Mouse (Mus musculus) layer of hippocampus, postnatal 10 days (tissue): Measurements from ENCODE around the gene Paqr9. TPM values are rescaled to one million over a fixed set of nuclear protein-coding genes. Genes with fewer than 3 reads are reported as not detected.

Experiments used
- DNase-seq, 2 experiments: peaks; one replicate each; pipeline ENCODE4 v3.0.0; 2021; ENCODE audit warnings: low spot score in 2 of 2
- total RNA-seq, 2 experiments: library from RNA; stranded (reverse); gene quantifications; 2 replicates each; pipeline ENCODE4 v1.2.3; 2021

The Paqr9 gene
- total RNA-seq, 2 experiments from 2014 or later = 42.6 to 47.8 TPM

DNA sequence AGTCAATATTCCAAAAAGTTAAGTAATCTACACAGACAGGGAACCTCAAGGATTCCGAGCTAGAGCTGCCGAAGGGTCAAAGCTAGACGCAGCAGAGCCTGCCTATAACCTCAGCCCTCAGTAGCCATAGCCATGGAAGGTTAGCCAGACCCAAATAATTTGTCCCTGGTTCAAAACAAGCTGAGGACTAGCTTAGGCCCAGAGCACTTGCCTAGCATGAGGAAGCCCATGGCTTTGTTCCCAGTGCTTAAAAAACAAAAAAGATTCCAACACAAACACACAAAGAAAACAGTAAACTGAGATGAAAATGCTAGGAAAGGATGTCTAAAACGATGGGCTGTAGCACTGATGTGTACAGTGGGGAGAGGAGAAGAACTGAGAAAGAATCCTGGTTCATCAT lies 14.7 kb downstream of the Paqr9 start:
- DNase-seq = no peak

DNA sequence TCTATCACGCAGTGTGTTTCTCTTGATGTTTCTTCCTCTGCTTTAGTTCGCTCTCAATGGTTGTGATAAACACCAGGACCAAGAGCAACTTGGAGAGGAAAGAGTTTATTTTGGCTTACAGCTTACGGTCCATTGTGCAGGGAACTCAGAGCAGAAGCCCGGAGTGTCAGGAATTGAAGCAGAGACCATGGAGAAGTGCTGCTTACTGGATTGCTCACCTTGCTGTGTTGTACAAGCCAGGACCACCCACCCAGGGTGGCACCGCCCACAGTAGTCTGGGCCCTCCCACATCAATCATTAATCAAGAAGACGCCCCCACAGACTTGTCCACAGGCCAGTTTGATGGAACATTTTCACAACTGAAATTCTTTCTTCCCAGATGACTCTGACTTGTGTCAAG lies 18.0 kb downstream of the Paqr9 start:
- no peak for DNase-seq

DNA sequence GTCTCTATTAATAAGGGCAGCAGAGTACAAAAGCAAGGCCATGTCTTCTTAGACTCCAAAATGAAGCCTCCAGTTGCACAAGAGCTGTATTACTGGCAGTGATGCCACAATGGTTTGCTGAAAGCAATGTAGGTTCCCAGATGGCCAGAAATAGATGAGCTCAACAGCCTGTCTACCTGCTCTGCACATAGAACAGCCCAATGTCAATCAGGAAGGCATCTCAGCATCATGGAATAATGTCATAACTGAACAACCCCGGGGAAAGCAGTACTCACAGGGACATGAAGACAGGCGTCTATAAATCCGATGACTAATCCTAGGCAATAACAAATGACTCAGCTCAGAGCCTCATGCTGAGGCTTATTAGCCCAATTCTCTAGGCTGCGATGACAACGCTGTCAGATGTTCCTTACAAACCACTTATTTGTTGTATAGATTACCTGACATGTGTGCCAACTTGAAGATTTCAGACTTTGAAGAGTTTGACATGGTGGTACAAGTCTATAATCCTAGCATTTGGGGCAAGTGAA lies 19.0 kb downstream of the Paqr9 start:
- DNase-seq = no peak

DNA sequence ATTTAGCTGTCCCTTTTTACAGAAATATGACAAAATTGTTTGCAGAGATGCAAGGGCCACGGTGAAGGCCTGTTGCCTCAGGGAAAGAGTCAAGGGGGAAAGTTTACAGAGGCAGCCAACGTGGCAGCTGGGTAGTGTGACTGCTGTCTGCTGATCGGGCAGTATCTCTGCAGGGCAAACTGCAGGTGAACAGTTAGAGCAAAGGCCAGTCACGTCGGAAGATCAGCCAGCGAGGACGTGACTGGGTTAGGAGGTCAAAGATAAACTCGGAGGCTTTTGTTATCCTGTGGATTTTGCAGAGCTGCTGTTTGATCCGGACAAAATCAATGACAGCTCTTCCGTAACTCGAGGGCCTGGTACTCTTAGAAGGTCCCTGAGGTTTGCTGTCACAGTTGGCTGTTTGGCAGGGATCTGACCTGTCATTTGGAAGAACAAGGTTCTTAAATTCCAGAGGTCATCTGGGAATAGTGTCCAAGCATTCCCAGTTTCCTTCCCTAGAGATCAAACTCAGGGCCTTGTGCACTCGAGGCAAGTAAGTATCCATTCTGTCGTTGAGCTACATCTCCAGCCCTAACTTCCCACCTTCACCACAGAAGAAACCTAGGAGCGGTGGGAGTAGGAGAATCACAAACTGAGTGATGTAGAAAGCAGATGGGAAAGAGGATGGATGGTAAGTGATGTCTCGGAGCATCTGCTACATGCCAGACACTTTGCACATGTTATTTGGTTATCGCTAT lies 21.7 kb downstream of the Paqr9 start:
- no peak for DNase-seq

DNA sequence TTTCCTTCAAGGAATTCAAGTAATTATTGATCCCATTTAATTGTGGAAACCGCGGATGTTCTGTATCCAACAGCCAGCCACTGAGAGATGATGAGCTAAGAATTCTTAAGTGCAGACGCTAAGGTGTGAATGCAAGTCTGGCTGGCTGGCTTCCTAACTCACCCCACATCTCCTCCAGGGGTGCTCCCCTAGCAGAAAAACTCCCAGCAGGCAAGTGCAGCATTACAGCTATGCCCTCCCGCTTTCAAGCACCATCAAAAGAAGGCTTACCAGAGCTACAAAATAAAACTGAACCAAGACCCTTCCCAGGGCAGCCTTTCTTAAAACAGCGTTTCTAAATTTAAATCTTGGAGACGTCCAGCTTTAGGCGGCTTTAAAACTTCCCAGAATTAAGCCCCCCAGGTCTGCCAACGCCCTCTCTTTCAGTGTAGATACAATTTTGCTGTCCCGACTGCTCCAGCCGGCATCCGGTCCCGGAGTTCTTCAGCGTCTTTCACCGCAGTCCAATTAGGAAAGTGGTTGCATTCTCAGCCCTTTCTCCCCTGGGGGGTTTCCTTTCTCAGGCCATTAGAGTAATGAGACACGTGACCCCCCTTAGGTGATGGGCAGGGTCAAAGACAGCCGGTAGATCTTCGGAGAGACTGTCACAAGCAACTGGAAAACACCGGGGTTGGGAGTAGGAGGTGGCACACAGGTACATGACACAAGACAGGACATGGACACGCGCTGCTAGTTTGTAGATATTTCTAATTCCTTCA lies 22.5 kb downstream of the Paqr9 start:
- no peak for DNase-seq

DNA sequence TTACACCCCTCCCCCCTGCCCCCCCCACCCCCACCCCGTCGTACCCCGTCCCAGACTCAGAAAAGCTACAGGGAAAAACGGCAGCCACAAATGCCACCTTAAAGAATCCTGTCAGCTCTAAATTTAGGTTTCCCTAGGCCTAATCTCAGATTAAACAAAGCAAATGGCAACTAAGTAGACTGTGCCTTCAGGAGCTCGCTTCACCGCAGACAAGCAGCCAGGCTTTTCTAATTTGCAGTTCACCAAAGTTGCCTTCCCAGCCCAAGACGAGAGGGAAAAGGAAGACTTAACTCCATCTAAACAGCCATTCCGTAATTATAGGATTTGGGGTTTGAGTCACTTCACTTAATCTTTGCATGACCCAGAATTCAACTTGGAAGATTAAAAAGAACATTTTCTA lies 23.1 kb downstream of the Paqr9 start:
- DNase-seq = no peak

DNA sequence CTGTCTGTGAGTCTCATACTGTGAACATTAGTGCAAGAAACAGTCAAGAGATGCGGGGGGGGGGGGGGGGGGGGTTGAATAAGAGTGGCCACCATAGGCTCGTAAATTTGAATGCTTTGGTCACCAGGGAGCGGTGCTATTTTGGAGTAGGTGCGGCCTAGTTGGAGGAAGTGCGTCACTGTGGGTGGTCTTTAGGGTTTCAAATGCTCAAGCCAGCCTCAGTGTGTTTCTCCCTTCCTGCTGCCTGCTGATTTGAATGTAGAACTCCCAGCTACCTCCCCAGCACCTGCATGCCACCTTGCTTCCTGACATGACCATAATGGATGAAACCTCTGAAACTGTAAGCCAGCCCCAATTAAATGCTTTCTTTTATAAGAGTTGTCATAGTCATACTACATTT lies 26.6 kb downstream of the Paqr9 start:
- DNase-seq = no peak

DNA sequence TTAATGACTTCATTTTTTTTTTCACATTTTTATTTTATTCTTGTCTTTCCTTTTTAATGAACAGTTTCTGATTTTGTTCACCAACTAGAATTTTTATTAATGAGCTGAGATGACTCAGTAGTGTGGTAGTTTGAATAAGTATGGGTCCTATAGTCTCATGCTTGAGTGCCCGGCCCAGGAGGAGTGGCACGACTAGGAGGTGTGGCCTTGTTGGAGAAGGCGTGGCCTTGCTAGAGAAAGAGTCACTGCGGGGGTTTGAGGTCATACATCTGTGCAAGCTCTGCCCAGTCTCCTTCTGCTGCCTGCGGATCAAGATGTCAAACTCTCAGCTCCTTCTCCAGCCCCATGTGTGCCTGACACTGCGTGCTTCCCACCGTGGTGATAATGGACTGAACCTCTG lies 28.6 kb downstream of the Paqr9 start:
- no peak for DNase-seq

DNA sequence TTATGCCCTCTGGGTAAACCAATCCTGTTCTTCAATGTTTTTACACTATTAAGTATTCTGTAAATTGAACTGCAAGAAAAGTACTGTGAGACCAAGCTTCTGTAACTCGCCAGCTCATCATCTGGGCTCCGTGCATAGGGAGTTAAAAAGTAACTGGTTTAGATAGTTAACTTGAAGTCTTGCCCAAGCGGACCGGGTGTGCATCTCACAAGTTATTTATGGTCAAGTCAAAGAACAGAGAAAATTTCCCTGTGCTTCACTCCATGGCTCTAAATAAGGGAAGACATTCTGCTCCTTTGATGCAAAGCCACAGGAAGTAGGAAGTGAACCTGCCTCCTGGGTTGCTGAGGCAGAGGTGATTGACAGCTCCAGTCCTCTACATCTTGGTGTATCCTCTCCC lies 34.8 kb downstream of the Paqr9 start:
- no peak for DNase-seq

DNA sequence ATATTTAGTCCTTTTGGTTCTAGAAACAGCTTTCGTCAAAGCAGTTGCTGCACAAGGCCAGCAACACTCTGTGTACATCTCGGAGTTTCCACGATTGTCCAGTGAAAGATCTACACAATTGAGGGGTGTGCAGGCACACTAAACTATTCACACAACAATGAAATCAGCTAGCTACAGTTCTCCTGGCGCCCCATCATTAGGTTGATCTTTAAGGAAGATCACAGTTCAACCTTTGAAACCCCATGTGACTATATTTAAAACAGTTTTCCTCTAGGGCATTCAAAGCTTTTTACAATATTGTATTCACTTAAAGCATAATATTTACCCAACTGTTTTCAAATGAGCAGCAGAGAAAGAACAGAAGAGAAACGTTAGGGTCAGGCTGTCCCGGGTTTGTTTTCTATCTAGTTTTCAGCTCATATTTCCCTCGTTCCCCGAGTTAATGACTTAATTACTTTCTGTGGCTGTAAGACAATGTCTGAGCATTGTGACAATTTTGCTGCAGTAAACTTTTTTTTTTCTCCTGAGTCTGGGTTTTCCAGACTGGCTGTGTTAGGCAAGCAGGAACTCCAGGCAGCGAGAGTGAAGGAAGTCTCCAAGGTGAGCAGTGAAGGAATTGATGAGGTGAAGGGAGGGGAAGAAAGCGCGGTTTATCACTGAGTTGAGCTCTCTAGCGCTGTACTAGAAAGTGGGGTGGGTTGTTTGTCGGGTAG lies 38.2 kb downstream of the Paqr9 start:
- no peak for DNase-seq

DNA sequence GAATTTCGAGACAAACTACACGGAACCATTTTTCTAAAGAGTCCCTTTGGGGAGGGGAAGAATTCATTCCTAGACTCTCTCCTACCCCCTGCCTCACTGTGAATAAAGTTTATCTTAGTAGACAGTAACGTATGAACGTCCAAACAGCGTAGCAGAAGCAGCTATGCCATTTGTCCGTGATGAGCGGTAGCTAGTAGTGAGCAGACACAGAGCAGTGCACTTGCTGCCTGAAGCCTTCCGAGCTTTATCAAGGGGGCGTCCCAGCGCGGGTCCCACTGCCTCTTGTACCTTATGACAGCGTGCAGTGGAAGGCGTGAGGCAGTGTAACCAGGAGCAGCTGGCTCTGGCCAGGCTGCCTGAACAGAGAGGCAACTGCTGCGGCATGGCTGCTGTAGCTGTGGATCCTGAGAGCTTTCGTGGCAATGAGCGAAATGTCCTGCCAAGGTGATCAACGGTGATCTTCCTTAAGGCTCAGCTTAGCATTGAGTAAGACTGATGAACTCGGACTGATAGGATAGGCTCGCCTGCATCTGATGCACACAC lies 38.8 kb downstream of the Paqr9 start:
- no peak for DNase-seq

DNA sequence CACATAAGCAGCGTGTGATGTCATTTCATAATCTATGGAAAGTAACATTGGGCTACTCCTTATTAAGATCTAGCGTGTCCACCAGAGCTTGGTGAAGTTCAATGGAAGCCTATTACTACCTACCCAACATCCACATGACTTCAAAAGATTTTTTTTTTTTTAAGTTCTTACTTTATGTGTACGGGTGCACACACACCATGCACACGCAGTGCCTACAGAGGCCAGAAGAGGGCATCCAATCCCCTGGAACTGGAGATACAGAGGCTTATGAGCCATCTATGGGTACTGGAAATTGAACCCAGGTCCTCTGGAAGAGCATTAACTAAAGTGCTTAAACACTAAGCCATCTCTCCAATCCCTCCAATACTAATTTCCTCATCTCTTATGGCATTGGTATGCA lies 39.9 kb downstream of the Paqr9 start:
- no peak for DNase-seq

DNA sequence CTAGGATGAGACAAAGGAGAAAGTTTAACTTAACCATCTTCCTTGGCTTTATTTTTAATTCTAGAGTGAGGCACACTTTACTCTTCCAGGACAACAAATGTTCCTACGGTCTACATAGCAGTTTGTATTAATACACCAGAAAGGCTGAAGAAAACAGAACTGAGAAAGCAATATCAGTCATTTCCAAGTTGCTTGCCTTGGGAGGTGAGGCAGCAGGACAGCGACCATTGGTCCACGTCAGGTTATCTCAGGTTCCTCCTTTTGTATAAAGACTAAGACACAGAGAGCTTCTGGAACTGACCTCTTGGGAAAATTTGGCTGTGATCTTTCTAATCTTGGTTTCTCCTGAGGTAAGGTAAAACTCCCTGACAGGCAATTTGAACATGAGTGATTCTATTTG lies 43.4 kb downstream of the Paqr9 start:
- no peak for DNase-seq

DNA sequence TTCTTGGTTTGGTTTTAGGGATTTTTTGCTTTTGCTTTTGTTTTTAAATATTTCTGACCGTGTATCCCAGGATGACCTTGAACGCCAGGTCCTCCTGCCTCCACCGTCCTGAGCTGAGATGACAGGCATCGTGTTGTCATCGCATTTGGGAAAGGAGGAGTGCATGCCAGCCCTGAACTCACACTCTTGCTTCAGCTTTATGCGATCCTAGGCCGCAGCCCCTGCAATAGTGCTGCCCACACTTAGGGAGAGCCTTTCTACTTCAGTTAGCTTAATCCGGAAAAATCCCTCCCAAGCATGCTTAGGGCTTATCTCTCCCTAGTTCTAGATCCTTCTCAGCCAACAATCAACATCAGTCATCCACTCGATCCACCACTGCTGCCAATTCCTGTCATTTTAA lies 43.9 kb downstream of the Paqr9 start:
- no peak for DNase-seq

DNA sequence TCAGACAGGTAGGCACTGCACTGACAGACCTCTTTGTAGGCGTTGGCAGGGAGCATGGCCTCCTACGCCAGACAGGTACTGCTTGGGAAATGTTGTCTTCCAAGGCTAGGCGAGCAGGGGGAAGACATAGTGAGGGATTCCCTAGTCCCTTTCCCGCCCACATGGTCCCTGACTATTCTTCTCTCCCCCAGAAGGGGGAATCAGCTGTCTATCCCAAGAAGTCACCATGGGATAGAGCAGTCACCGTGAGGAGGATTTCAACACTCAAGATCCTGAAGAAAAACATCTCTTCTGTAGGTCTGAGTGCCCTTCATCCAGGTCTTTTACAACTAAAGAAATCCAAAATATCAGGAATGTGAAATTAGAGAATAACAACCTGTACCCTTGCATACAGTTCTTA lies 47.7 kb downstream of the Paqr9 start:
- no peak for DNase-seq

DNA sequence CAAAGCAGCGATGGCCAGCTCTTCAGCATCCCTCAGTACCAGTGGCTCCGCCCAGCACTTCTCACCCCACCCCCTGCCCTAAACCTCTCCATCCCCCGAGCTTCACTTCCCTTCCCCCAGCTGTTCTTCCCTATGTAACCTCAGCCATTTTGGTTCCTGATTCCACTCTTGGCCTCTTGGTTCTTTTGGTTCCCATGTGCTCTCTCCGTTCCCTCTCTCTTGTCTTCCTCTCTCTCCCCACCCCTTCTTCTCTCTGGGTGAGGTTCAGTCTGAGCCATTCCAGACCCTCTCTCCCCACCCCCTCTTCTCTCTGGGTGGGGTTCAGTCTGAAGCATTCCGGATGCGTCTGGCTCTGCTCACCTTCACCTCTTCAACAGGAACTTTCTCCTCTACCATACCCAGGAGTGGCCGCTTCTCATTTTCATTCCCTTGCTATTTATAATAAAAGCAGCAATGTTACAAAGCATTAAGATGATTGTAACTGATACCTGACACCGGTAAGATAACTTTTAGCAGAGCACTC lies 52.9 kb downstream of the Paqr9 start:
- no peak for DNase-seq

DNA sequence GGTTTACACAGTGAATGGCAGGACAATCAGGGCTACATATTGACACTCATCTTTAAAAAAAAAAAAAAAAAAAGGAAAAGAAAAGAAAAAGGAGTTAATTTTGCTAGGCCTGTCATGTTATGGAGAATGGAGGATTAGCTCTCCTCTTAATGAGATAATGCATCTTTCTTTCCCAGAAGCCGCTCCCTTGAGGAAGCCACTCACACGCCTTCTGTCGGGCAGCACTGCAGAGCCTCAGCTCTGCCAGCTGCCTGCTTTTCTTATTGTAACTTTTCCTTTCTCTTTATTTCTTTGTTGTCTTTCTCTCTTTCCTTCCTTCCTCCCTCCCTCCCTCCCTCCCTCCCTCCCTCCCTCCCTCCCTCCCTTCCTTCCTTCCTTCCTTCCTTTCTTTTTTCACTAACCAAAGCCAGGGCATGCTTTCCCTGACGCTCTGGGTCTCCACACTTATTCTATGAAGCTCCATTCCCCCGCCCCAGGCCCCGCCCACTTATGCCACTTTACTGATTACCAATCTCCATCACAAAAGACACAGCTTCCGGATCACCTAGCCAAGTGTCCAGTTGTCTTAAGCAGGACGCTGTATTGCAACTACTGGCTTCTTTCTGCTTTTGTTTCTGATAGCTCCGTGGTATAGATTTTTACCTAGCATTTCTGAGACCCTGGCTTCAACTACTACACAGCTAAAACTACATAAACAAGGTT lies 54.1 kb downstream of the Paqr9 start:
- DNase-seq = no peak

DNA sequence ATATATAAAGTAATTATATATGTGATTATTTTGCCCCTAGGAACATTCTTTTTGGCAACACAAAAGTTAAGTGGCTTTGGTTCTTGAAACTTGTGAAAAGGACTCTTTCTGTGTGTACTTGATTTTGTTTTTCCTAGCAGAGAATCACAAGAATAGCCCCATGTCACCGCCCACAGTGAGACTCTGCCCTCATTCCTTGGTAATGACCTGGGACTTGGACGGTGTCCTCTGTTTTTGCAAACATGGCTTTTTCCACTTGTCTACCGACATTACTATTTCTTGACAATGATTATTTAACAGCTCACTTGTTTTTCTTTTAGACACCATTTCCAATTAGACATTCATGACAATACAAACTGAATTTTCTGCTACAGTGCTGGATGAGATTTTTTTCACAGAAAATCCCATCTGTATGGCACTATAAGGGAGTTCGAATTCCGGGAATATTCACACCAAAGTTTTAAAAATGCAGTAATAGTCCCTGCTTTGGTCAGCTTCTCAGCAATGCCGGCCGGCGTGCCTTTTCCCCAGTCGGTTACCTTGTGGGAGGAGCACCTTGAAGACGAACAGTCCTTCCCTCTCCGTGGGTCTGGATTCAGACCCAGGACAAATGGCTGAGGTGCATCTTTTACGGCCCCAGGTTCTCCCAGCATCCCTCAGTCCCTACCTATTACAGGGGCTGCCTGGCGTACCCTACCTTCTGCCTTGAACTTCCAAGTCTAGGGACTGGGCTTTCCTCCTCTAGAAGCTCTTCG lies 55.6 kb downstream of the Paqr9 start:
- no peak for DNase-seq

DNA sequence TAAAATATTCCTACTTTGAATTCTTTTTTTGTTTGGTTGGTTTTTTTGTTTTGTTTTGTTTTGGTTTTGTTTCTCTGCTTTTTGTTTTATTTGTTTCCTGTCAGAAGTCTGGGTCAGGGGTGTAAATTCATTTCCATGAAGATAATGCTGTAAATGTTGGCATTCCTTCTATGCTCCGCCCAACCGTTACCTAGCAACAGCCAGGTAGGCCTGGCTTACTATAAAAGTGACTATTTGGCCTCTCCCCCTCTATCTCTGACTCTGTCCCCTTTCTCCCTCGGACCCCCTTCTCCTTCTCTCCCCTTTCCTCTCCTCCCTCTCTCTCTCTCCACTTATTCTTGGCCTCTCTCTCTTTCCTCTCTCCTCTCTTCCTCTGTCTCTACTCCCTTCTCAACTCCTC lies 56.5 kb downstream of the Paqr9 start:
- no peak for DNase-seq
